Mouse (Mus musculus) lung, adult 2 months (tissue): ENCODE data around the gene Plekha5.

Source experiments
- CTCF ChIP-seq: fragments of 200-500 bp; IDR thresholded peaks from 2 replicates; pipeline ENCODE4 v1.5.1; 2011; ENCODE audit warnings: mild to moderate bottlenecking, low read length, control low read depth; ENCODE audit not compliant: insufficient read depth
- POLR2A ChIP-seq: fragments of 200-500 bp; IDR thresholded peaks from 2 replicates; pipeline ENCODE4 v1.6.1; 2011; ENCODE audit warnings: low read depth, mild to moderate bottlenecking, control low read depth, low read length, borderline replicate concordance; ENCODE audit errors: extremely low read depth

- TF ChIP-seq CTCF, result no peak
- no peak for TF ChIP-seq POLR2A
These were observed 190.0 kb downstream of the Plekha5 start for GRCm38 (mm10) chr6:140613822-140614221.
